Mouse (Mus musculus) stomach, postnatal 0 days (tissue): ENCODE measurements at regions not wholly inside any gene's neighbourhood (a gene's known extent, or its start where the extent isn't known, plus 50 kb on each side); places are given as distances from the start of the nearest gene placed in this dataset.

Experiments used
- CTCF ChIP-seq: IDR thresholded peaks from 2 replicates; pipeline ENCODE4 v1.5.1; 2016; ENCODE audit warnings: antibody characterized with exemption, low read depth, mild to moderate bottlenecking, moderate library complexity
- EP300 ChIP-seq: optimal IDR thresholded peaks from 2 replicates; pipeline ENCODE3; 2016; ENCODE audit warnings: antibody characterized with exemption

- TF ChIP-seq CTCF (peak; percentile 58), EP300 (no peak)
Measured at GRCm38 (mm10) chr15:71195011-71195739, 2639.2 kb upstream of the Gm6569 start.
